Mouse (Mus musculus): ENCODE measurements at regions not wholly inside any gene's neighbourhood (a gene's known extent, or its start where the extent isn't known, plus 50 kb on each side); places are given as distances from the start of the nearest gene placed in this dataset.

GRCm38 (mm10) chr14:99710656-99711177 is 412.2 kb downstream of the Klf5 start:
- no peak for DNase-seq (ENCODE audit: low read depth, low spot score)

DNA sequence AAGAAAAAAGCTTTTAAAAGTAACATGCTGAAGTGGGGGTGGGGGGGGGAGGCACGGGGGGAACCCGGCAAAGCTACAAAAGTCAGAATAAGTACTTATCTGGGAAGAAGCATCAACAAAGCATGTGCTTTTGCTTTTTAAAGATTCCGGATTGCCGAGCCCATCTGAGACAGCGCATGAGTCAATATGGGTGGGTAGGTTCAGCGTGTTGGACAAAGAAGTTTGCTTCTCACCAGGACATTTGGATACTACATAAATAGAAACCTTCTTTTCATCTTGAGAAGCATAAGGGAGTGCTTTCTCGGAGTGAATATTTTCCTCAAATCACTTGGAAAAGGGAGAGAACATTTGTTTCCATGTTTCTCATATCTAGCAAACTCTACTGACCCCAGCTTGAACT is 414.1 kb downstream of the Klf5 start:
- DNase-seq (ENCODE audit: low read depth, low spot score) = no peak

DNA sequence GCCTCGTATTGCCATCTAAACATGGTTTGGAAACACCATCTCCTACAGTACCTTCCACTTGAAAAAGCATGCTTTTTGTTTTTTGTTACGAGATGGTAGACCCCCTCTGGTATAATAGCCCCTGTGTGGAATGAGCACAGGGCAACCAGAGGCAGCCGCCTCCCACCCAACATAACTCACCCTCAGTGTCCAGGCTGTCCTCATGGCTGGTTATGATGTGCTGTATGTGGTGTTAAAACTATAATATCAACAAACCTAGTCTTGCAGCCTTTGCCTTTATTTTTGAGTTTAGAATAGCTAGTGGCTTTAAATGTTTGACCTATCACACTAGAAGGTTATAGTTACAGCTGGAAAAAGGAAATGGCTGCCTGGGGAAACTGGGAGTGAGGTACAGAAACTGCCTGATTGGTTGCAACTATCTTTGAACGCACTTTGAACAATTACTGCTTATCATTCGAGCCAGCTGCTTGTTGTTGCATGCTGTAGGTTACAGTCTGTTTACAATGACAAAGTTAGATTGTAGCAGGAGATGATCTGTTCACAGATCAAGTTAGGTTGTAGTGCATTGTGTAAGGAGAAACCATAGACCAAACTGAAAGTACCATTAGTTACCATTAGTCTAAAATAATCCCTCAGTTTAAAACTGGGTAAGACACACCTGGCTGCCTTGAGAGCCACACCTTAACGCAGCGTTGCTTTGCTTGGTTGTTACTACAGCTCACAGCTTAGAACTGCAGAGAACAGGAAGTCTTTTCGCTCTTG is 414.8 kb downstream of the Klf5 start:
- no peak for DNase-seq (ENCODE audit: low read depth, low spot score)

DNA sequence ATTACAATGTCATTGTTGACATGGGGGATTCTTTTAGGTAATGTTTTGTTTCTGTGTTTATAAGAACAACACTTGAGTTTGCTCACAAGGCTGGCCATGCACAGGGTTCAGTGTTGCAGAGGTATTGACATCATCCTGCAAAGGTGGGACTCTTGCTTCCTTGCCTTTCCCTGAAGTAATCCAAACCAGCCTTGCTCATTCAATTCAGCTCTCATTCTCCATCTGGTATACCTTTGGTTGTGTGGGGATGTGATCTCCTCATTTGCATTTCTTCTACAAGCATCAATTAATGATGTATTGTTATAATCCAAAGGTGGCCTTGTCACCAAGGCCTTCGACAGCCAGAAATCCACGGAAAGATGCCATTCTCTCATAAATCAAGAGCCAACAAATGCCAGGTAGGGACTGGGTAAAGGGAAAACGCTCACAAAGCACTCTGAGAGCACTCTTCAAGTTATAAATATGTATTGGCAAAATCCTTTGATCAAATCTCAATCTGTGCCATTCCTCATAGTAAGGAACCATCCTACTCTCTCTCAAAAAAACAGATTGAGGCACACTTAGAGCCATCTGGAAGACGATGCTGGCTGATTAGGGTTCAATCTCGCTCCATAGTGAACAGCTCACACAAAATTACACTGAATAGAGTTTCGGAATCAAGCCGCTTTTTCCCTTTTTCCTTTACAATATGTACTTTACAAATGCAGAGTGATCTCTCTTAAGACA is 435.1 kb downstream of the Klf5 start:
- DNase-seq (ENCODE audit: low read depth, low spot score) = no peak

DNA sequence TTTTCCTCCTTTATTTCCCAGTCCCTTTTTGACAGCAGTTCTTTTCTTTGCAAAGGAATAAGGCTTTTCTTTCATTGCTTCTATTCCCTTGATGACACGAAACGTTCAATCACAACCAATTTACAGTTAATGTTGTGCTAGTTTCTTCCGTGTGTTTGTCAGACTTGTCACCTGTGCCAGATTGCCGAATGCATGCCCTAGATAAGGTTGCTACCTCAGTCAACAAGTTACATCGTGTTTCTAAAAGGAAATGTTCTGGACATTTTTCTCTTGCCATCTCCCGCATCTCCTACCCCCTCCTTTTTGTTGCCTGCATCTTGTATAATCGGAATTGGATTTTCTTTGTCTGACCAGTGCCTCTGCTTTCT is 435.7 kb downstream of the Klf5 start:
- DNase-seq (ENCODE audit: low read depth, low spot score) = no peak

GRCm38 (mm10) chr14:99743625-99744297 is 445.3 kb downstream of the Klf5 start:
- DNase-seq (ENCODE audit: low read depth, low spot score) = no peak

DNA sequence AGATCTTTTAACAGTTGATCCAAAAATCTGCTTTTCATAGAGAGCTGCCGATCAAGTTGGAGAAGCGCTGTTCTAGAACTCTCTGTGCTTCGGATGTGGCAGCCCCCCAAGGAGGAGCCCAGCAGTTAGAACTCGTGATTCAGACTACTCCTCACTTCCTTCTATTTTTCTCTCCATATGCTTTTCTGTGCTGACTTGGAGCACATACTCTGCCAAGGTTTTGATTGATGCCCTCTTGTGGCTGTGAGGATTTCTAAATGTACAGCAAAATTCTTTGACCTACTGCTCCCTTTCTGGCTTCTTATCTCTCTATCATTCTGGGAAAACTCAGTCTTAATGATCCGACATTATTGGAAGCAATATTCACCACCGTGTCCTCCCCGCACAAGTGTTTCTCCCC is 446.7 kb downstream of the Klf5 start:
- DNase-seq (ENCODE audit: low read depth, low spot score) = no peak

- DNase-seq (ENCODE audit: low read depth, low spot score) = peak; percentile 43
Measured at GRCm38 (mm10) chr14:99748166-99748565, 449.7 kb downstream of the Klf5 start.

DNA sequence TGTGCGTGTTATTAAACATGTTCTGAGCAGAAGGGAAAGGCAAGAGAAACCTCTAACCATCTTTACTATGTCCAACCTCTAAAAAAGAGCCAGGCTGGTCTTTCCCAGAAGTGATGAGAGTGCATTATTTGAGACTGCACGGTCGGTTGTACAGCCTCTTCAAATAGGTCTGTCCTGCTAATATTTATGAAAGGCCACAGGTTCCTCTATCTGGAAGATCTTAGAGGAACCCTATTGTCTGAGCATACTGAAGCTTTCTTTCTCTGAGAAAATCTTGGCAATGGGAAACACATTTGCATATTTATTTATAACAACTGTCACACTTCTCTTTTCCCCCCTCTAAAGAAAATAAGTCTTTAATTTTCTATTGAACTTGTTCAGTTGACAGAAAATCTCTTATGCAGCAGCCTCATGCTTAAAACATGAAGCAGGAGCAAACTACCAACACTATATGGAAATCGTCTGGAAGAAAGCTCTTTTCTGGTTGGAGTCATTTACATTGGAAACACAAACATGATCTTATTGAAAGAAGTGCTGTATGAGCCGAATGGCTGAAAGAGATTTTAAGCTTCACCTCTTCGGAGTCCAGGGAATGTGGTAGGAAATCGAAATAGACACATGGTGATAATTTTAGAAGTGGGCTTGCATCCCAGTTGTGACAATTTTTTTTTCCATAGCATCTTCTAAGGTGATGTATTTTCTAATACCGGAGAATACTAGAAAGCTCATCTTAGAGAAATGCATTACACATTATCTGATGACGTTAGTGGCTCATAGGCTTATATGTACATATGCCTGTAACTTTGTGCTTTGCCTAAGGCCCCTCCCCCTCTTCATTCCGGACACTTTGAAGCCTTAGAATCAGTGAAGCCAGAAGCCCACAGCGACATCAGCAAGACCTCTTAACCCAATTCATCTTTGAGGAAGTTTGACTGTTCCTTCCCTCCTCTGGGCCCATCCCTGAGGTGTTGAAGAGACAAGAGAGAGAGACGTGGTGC is 451.1 kb downstream of the Klf5 start:
- DNase-seq (ENCODE audit: low read depth, low spot score) = no peak

- no peak for DNase-seq (ENCODE audit: low read depth, low spot score)
Measured at GRCm38 (mm10) chr14:99758045-99758444, 459.6 kb downstream of the Klf5 start.

DNA sequence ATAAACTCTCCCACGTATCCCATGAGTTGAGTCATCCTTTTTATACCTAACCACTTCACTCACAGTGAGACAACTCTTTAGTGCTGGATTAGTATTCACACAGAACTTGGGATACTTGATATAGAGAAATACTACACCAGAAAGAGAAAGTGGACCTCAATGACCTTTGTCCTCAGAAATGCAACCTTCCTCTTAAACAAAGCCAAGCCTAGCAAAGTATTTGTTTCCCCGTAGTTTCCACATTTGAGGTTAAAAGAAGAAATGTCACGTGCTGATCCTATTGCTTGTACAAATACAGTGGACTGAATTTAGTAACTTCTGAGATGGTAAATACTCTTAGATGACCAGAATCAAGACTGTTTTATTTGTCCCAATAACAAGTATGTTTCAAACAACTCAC is 464.8 kb downstream of the Klf5 start:
- no peak for DNase-seq (ENCODE audit: low read depth, low spot score)

- no peak for DNase-seq (ENCODE audit: low read depth, low spot score)
Measured at GRCm38 (mm10) chr14:99771009-99771408, 472.5 kb downstream of the Klf5 start.

GRCm38 (mm10) chr14:99772774-99773423 is 474.4 kb downstream of the Klf5 start:
- DNase-seq (ENCODE audit: low read depth, low spot score) = peak; percentile 37

DNA sequence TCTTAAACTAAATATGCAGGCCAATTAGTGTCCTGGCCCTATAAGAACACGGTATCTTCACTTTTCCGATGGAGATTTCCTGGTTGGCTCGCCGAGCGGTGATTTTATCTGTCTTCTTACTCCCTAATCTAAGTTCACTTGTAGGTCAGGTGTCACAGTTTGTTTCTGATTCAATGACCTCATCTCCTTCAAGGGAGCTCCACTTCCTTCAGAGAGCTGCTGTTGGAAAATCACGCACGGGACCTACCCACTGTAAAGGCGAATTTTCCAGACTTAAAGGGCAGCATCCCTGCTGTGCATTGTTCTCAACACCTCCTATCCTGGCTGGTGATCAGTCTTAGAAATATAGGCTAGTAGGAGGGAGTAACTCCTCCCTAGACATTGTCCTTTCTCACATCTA is 480.0 kb downstream of the Klf5 start:
- DNase-seq (ENCODE audit: low read depth, low spot score) = peak; percentile 8

DNA sequence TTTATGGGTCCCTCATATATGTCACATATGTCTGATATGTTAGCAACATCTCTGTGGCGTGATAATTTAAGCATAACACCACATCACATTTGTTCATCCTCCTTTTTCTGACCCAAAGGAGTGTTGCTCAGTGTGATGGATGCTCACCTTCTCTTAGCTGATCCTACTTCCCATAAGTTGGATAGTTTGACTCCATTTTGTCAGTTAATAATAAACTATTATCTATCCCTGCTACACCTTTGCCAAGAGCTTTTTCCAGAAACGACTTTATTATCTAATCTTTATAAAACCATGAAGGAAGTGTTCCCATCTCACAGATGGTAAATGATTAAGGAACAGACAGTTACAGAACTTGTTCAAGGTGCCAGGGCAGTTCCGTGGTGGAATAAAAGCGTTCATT is 480.5 kb downstream of the Klf5 start:
- no peak for DNase-seq (ENCODE audit: low read depth, low spot score)

GRCm38 (mm10) chr14:99783646-99784045 is 485.2 kb downstream of the Klf5 start:
- no peak for DNase-seq (ENCODE audit: low read depth, low spot score)

DNA sequence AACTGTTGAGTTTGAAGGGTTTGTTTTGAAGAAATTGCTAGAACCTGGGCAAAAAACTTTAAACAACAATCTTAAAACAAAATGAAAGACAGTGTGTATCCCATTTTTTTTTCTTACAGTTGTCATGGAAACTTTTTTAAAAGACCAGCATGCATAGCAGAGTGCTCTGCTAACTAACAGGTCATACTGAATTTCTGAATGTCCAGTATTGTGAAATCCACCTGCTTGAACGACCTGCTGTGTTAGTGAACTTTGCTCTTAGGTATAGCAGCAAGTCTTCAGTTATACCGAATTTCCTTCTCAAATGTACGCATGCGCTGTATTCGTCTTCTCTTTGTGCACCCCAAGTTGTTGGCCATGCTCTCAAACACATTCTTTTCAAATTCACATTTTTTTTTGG is 486.6 kb downstream of the Klf5 start:
- no peak for DNase-seq (ENCODE audit: low read depth, low spot score)

- DNase-seq (ENCODE audit: low read depth, low spot score) = no peak
Measured at GRCm38 (mm10) chr14:99786367-99786766, 487.9 kb downstream of the Klf5 start.

GRCm38 (mm10) chr14:99788185-99788584 is 489.7 kb downstream of the Klf5 start:
- no peak for DNase-seq (ENCODE audit: low read depth, low spot score)

- DNase-seq (ENCODE audit: low read depth, low spot score) = no peak
Measured at GRCm38 (mm10) chr14:99796293-99796692, 488.2 kb downstream of the Klf12 start.

DNA sequence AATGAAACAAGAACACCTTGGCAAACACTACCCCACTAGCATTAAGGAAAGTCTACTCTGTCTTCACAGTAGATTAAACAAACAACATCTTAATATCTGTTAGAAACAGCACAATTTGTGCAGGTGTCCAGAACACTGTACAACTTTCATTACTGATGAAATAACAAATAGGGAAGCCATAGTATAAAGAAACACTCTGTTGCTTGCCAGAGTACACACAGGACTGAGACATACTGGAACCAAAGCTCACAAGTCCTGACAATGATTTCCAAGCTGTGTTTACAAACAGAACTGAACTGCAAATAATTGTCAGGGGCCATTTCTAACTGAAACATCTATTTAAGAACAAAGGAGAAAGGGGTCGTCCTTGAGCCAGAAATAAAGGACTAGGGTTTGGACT is 478.4 kb downstream of the Klf12 start:
- no peak for DNase-seq (ENCODE audit: low read depth, low spot score)
